Mouse (Mus musculus) right cerebral cortex, postnatal 10 days (tissue): ENCODE results near the gene Spata13.
A peak's percentile ranks its signal among the peaks of the same experiment; 100 is the strongest.

Experiments used
- DNase-seq, 2 experiments: peaks; one replicate each; pipeline ENCODE4 v3.0.0; 2021; ENCODE audit warnings: low spot score in 2 of 2

Gene Spata13

GRCm38 (mm10) chr14:60639195-60639594, 5.4 kb downstream of the Spata13 start:
- DNase-seq: no peak

GRCm38 (mm10) chr14:60641120-60641519, 7.3 kb downstream of the Spata13 start:
- no peak for DNase-seq

- DNase-seq: no peak
Measured at GRCm38 (mm10) chr14:60642131-60642530, 8.3 kb downstream of the Spata13 start.

- no peak for DNase-seq
Measured at GRCm38 (mm10) chr14:60643098-60643870, 9.5 kb downstream of the Spata13 start.

GRCm38 (mm10) chr14:60646373-60646772, 12.6 kb downstream of the Spata13 start:
- no peak for DNase-seq

- DNase-seq: no peak
Measured at GRCm38 (mm10) chr14:60647885-60648284, 14.1 kb downstream of the Spata13 start.

GRCm38 (mm10) chr14:60648956-60649355, 15.2 kb downstream of the Spata13 start:
- DNase-seq: no peak

GRCm38 (mm10) chr14:60653184-60653583, 19.4 kb downstream of the Spata13 start:
- peak in 1 of 2 experiments; percentile 36 for DNase-seq

- no peak for DNase-seq
Measured at GRCm38 (mm10) chr14:60653977-60654376, 20.2 kb downstream of the Spata13 start.

GRCm38 (mm10) chr14:60654708-60655107, 20.9 kb downstream of the Spata13 start:
- DNase-seq: peak in 1 of 2 experiments; percentile 27

GRCm38 (mm10) chr14:60655941-60656700, 22.3 kb downstream of the Spata13 start:
- peak; percentile 81 to 86 for DNase-seq

- DNase-seq: no peak
Measured at GRCm38 (mm10) chr14:60656701-60657085, 22.9 kb downstream of the Spata13 start.

- DNase-seq: no peak
Measured at GRCm38 (mm10) chr14:60657891-60658290, 24.1 kb downstream of the Spata13 start.

GRCm38 (mm10) chr14:60659498-60659897, 25.7 kb downstream of the Spata13 start:
- peak; percentile 89 to 94 for DNase-seq

- DNase-seq: no peak
Measured at GRCm38 (mm10) chr14:60660591-60660990, 26.8 kb downstream of the Spata13 start.

- DNase-seq: no peak
Measured at GRCm38 (mm10) chr14:60661281-60661680, 27.5 kb downstream of the Spata13 start.

- no peak for DNase-seq
Measured at GRCm38 (mm10) chr14:60663309-60663940, 29.6 kb downstream of the Spata13 start.

GRCm38 (mm10) chr14:60664641-60665040, 30.8 kb downstream of the Spata13 start:
- no peak for DNase-seq

GRCm38 (mm10) chr14:60665263-60665662, 31.5 kb downstream of the Spata13 start:
- DNase-seq: no peak

- DNase-seq: no peak
Measured at GRCm38 (mm10) chr14:60666252-60666651, 32.5 kb downstream of the Spata13 start.

GRCm38 (mm10) chr14:60670191-60670590, 36.4 kb downstream of the Spata13 start:
- peak; percentile 52 to 75 for DNase-seq

GRCm38 (mm10) chr14:60671504-60671903, 37.7 kb downstream of the Spata13 start:
- no peak for DNase-seq
